Mouse (Mus musculus) intestine, postnatal 0 days (tissue): ENCODE results near the gene Slc39a3. TPM values are rescaled to one million over a fixed set of nuclear protein-coding genes. Genes with fewer than 3 reads are reported as not detected.
A peak's percentile ranks its signal among the peaks of the same experiment; 100 is the strongest.

Experiments used
- ATAC-seq: fragments of 200-750 bp; cut with Nextera tagmentation; 2 replicates; pipeline ENCODE4 v1.8.0; 2017; ENCODE audit warnings: mild to moderate bottlenecking, moderate TSS enrichment, moderate library complexity
- H3K27ac ChIP-seq: fragments of 300-500 bp; sonication (generic); 2 replicates; pipeline ENCODE4 v1.5.1; 2014; ENCODE audit warnings: mild to moderate bottlenecking, low read depth, low read length, moderate library complexity
- H3K27me3 ChIP-seq: fragments of 300-500 bp; sonication (generic); replicated peaks from 2 replicates; pipeline ENCODE4 v1.6.1; 2014; ENCODE audit warnings: low read length, mixed read lengths; ENCODE audit not compliant: control insufficient read depth, insufficient read depth
- H3K36me3 ChIP-seq: fragments of 300-500 bp; sonication (generic); 2 replicates; pipeline ENCODE4 v1.6.1; 2014; ENCODE audit warnings: mild to moderate bottlenecking, moderate library complexity; ENCODE audit not compliant: control insufficient read depth, insufficient read depth
- H3K4me1 ChIP-seq: fragments of 300-500 bp; sonication (generic); replicated peaks from 2 replicates; pipeline ENCODE4 v1.6.1; 2014; ENCODE audit warnings: antibody characterized with exemption, low read length, mixed read lengths; ENCODE audit not compliant: control insufficient read depth, insufficient read depth
- H3K4me2 ChIP-seq: fragments of 300-500 bp; sonication (generic); replicated peaks from 2 replicates; pipeline ENCODE4 v1.6.1; 2014; ENCODE audit warnings: low read depth, mild to moderate bottlenecking, moderate library complexity
- H3K4me3 ChIP-seq: fragments of 300-500 bp; sonication (generic); 2 replicates; pipeline ENCODE4 v1.5.1; 2014; ENCODE audit warnings: low read depth, low read length
- H3K9ac ChIP-seq: fragments of 300-500 bp; sonication (generic); 2 replicates; pipeline ENCODE4 v1.6.1; 2014; ENCODE audit warnings: mild to moderate bottlenecking, low read depth, low read length
- H3K9me3 ChIP-seq: fragments of 300-500 bp; sonication (generic); 2 replicates; pipeline ENCODE4 v1.6.1; 2016; ENCODE audit warnings: mixed run types; ENCODE audit not compliant: control insufficient read depth
- CTCF ChIP-seq: sonication (generic); IDR thresholded peaks from 2 replicates; pipeline ENCODE4 v1.5.1; 2016; ENCODE audit warnings: low read depth, mild to moderate bottlenecking, control low read depth, antibody characterized with exemption, moderate library complexity
- WGBS: fragments of 180-500 bp; shearing (Covaris S2); extraction: QIAGEN DNeasy Blood & Tissue Kit; methylation state at CpG from one replicate; pipeline ENCODE4 v1.1.7; 2014; 5-methylcytosine and 5-hydroxymethylcytosine counted together
- polyA plus RNA-seq: library from polyadenylated mRNA; unstranded; fragments of >200 nt; fragmentation: Nextera tagmentation; extraction: Ambion mirVana; gene quantifications from 2 replicates; pipeline ENCODE4 v1.2.1, GENCODE M21; 2015

Gene Slc39a3
- polyA plus RNA-seq, 1 experiment from 2014 or later: 11.1 TPM

DNA sequence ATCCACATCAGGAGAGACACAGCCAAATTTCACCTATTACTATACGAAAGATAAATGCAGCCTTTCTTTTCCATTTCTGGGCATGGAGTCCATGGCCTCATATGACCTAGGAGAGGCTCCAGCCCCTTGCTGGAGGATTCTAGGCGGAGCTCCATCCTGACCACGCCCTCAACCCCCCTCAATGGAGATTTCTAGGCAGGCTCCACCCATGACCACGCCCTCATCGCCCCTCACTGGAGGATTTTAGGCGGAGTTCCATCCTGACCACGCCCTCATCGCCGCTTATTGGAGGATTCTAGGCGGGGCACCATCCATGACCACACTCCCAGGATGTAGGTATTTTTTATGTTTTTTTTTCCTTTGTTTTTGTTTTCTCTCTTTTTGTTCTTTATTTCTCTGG, 18.9 kb downstream of the Slc39a3 start:
- no peak overlapping the region for H3K4me3 ChIP-seq
- ATAC-seq: no peak
- no peaks in the 10 kb centered on the region for H3K9me3 ChIP-seq

DNA sequence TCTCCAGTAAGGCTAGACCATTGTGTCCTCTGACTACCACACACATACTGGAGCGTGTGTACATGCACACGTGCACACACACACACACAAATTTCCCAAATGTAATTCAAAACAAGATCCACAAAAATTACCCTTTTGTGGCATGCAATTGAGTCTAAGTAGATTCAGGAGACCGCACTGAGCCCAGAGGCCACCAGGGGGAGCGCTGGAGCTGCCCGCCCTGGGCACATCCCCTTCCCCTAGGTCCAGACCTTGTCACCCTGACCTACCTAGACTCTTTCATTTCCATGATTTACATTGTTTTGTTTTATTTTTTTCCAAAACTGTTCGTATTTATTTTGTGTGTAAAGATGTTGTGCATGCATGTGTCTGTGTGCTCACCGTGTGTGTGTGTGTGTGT, 20.6 kb downstream of the Slc39a3 start:
- no peaks in the 10 kb centered on the region for H3K4me1 ChIP-seq
- no peak overlapping the region for H3K4me2 ChIP-seq
- peak; percentile 89 for TF ChIP-seq CTCF

More for the DNA sequence above, 18.9 kb downstream of the Slc39a3 start:
- Histone ChIP-seq H3K36me3 (no peaks in the 10 kb centered on the region), H3K27me3 (peaks cover 10% of the 10 kb centered on the region; the same call in 1 of the 2 replicates), H3K9ac (no peak overlapping the region), H3K4me1 (no peaks in the 10 kb centered on the region), H3K27ac (no peak overlapping the region), H3K4me2 (no peak overlapping the region)
- WGBS: 38% methylated on average over 10 of the region's 10 CpGs
- TF ChIP-seq CTCF: no peak

DNA sequence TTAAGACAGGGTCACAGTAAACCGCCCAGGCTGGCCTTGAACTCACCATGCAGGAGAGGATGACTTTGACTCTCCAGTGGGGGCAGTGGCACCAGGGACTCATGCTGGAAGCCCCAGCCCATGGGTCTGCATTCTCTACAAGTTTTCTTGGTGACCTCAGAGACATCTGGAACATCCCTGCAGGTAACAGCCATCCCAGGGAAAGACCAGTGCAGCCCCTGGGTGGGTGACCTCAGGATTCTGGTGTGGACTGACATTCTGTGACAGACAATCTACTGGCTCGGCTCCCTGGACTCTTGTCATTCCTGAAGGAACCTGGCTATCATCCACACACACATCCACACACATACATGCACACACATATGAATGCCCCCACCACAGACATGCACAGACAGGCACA, 21.6 kb downstream of the Slc39a3 start:
- Histone ChIP-seq H3K4me1 (no peaks in the 10 kb centered on the region), H3K27me3 (no peaks in the 10 kb centered on the region), H3K9me3 (no peaks in the 10 kb centered on the region), H3K36me3 (no peaks in the 10 kb centered on the region), H3K9ac (no peak overlapping the region), H3K27ac (no peak overlapping the region), H3K4me3 (no peak overlapping the region), H3K4me2 (no peak overlapping the region)
- ATAC-seq: no peak
- 95% methylated on average over 2 of the region's 2 CpGs for WGBS
- TF ChIP-seq CTCF: no peak

More for the DNA sequence above, 20.6 kb downstream of the Slc39a3 start:
- H3K9ac ChIP-seq: no peak overlapping the region
- WGBS: 9% methylated on average over 7 of the region's 7 CpGs
- no peaks in the 10 kb centered on the region for H3K36me3 ChIP-seq
- no peak for ATAC-seq
- H3K27ac ChIP-seq: no peak overlapping the region
- H3K9me3 ChIP-seq: no peaks in the 10 kb centered on the region
- no peaks in the 10 kb centered on the region for H3K27me3 ChIP-seq
- no peak overlapping the region for H3K4me3 ChIP-seq

DNA sequence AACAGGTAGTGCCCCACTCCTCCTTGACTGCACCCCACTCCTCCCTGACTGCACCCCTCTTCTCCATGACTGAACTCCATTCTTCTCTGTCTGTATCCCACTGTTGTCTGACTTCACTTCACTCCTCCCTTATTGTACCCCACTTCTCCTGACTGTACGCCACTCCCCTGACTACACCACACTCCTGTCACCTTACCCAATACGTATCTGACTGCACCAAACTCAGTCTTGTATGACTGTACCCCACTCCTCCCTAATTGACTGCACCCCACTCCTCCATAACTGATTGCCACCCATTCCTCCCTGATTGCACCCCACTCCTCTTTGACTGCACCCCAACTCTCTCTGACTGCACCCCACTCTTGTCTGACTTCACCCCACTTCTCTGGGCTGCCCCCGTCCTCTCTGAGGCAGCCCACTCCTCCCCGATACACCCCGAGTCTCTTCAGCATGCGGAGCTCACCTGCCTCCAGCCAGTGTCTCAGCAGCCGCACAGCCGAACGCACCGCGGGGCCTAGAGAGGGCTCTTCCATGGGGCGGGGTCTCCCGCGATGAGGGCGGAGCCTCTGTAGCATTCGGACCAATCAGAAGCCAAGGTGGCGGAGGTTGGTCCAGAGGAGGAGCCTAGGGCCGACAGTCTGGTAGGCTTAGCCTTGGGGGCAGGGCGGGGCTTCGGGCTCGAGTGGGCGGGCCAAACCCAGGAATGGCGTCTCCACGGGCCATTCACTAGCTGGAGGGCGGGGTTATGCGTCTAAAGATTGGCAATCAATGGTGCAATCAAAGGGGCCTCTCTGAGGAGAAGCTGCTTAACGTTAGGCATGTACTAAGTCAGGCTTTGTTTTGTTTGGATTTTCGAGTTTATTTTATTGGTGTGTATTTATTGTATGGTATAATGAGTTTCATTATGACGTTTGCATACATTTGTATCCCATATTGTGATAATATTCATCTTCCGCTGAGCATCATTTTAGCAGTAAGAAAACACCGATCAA, 22.5 kb downstream of the Slc39a3 start, which contains the start of gene Gng7:
Gng7 (minus strand) TSS at position 553 of the 992 bp plus-strand sequence.
- Histone ChIP-seq H3K9me3 (no peaks in the 10 kb centered on the region), H3K27me3 (no peaks in the 10 kb centered on the region), H3K36me3 (no peaks in the 10 kb centered on the region), H3K27ac (no peak within 1 kb of the TSS), H3K4me2 (peak within 1 kb of the TSS; percentile 64), H3K4me3 (peak within 1 kb of the TSS; percentile 36), H3K9ac (no peak within 1 kb of the TSS), H3K4me1 (no peaks in the 10 kb centered on the region)
- TF ChIP-seq CTCF: no peak
- WGBS: 10% methylated on average over 31 of the region's 31 CpGs
- ATAC-seq: peak; percentile 96

DNA sequence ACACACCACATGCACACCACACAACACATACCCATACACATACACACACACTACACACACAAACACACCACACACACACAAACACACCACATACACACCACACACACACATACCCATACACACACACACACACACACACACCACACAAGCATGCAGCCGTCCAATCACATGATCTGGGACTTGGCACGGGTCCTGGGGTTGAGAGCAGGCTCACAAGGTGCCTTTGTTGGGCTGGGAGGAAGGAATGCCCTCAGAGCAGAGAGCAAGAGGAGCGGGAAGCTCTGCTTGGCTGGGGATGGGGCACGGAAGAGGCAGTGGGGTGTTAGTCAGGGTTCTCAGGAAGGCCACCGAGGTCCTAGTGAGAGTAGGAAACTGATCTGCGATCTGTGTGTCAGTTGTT, 26.4 kb downstream of the Slc39a3 start:
- Histone ChIP-seq H3K4me1 (no peaks in the 10 kb centered on the region), H3K36me3 (no peaks in the 10 kb centered on the region), H3K4me2 (no peak overlapping the region), H3K9ac (no peak overlapping the region), H3K27me3 (no peaks in the 10 kb centered on the region), H3K4me3 (no peak overlapping the region), H3K27ac (no peak overlapping the region), H3K9me3 (no peaks in the 10 kb centered on the region)
- ATAC-seq: no peak
- WGBS: 76% methylated on average over 6 of the region's 6 CpGs
- TF ChIP-seq CTCF: no peak

DNA sequence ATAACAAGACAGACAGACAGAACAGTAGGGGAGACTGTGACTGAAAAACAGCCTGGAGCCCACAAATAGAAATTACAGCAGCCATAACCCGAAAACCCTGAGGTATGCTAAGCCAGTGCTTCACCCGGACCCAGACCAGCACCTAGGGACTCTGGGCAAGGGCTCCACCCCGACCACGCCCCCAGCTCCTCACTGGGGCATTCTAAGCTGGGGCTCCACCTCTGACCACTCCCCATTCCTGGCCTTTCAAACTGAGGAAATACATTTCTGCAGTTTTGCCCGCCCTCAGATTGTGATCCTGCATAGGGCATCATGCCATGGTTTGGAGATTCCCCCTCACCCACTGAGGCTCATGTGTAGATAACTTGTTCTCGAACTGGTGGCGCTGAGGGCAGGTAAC, 30.0 kb downstream of the Slc39a3 start:
- no peaks in the 10 kb centered on the region for H3K36me3 ChIP-seq
- WGBS: 34% methylated on average over 7 of the region's 7 CpGs
- H3K27me3 ChIP-seq: no peaks in the 10 kb centered on the region
- no peak for ATAC-seq
- TF ChIP-seq CTCF: no peak
- H3K4me2 ChIP-seq: no peak overlapping the region
- no peaks in the 10 kb centered on the region for H3K4me1 ChIP-seq
- no peak overlapping the region for H3K27ac ChIP-seq
- no peak overlapping the region for H3K9ac ChIP-seq
- no peak overlapping the region for H3K4me3 ChIP-seq
- H3K9me3 ChIP-seq: no peaks in the 10 kb centered on the region
